25 mouse cellular contexts compared by ENCODE assay signal in genomic region chr1:127131871-127132270, GRCm38 (mm10).
"Had no signal": no experiment of that assay in that cellular context is flagged by ENCODE, and none has a peak within 500 bp of the region (broad histone marks: within the 10 kb centered on the region; RNA-seq: fewer than 3 reads in every experiment).

No protein-coding gene starts in this region.

- H3K9me3 ChIP-seq: heart, embryonic 13.5 days; heart, embryonic 15.5 days; hindbrain, embryonic 13.5 days; hindbrain, embryonic 15.5 days; kidney, embryonic 15.5 days; limb, embryonic 13.5 days; limb, embryonic 15.5 days had no signal

- H3K4me3 ChIP-seq: gastrocnemius, adult 2 months; heart, embryonic 13.5 days; heart, embryonic 15.5 days; hindbrain, embryonic 13.5 days; hindbrain, embryonic 15.5 days; kidney, embryonic 15.5 days; limb, embryonic 13.5 days; limb, embryonic 15.5 days had no signal

- H3K27me3 ChIP-seq: heart, embryonic 13.5 days; heart, embryonic 15.5 days; hindbrain, embryonic 13.5 days; hindbrain, embryonic 15.5 days; kidney, embryonic 15.5 days; limb, embryonic 13.5 days; limb, embryonic 15.5 days had no signal

- DNase-seq: gastrocnemius, adult 2 months; gastrocnemius, postnatal 10 days; gastrocnemius, postnatal 25 days; heart, adult 18-20 months; heart, postnatal 14 days; heart, postnatal 36 days; kidney, adult 11 months; kidney, adult 2 months; kidney, adult 9 months; kidney, postnatal 14 days; kidney, postnatal 36 days; layer of hippocampus, adult 9-11 months; layer of hippocampus, postnatal 36 days; left cerebral cortex, postnatal 4 days had no signal

- H3K27ac ChIP-seq: gastrocnemius, adult 2 months; heart, embryonic 13.5 days; heart, embryonic 15.5 days; hindbrain, embryonic 13.5 days; hindbrain, embryonic 15.5 days; hindbrain, postnatal 0 days; kidney, embryonic 15.5 days; kidney, postnatal 0 days; limb, embryonic 13.5 days; limb, embryonic 15.5 days had no signal

- H3K36me3 ChIP-seq: heart, embryonic 13.5 days; heart, embryonic 15.5 days; hindbrain, embryonic 13.5 days; hindbrain, embryonic 15.5 days; kidney, embryonic 15.5 days; limb, embryonic 13.5 days; limb, embryonic 15.5 days had no signal

- ATAC-seq: forebrain, embryonic 16.5 days; hindbrain, postnatal 0 days; intestine, embryonic 16.5 days had no signal

- H3K4me1 ChIP-seq: heart, embryonic 13.5 days; heart, embryonic 15.5 days; hindbrain, embryonic 13.5 days; hindbrain, embryonic 15.5 days; kidney, embryonic 15.5 days; limb, embryonic 13.5 days; limb, embryonic 15.5 days had no signal

- H3K9ac ChIP-seq: heart, embryonic 13.5 days; heart, embryonic 15.5 days; hindbrain, embryonic 13.5 days; hindbrain, embryonic 15.5 days; kidney, embryonic 15.5 days; limb, embryonic 13.5 days; limb, embryonic 15.5 days had no signal

- H3K4me2 ChIP-seq: heart, embryonic 13.5 days; heart, embryonic 15.5 days; hindbrain, embryonic 13.5 days; hindbrain, embryonic 15.5 days; kidney, embryonic 15.5 days; limb, embryonic 13.5 days; limb, embryonic 15.5 days had no signal
